Mouse (Mus musculus) lung, postnatal 10 days (tissue): Measurements from ENCODE around the gene Ccdc6.
"Not testable (repeated sequence)": the region's sequence is repeated elsewhere in the genome, so short reads cannot be mapped to it uniquely, and the experiment has no call there.

ENCODE experiments used
- DNase-seq: peaks from one replicate; pipeline ENCODE4 v3.0.0; 2021

The Ccdc6 gene

DNA sequence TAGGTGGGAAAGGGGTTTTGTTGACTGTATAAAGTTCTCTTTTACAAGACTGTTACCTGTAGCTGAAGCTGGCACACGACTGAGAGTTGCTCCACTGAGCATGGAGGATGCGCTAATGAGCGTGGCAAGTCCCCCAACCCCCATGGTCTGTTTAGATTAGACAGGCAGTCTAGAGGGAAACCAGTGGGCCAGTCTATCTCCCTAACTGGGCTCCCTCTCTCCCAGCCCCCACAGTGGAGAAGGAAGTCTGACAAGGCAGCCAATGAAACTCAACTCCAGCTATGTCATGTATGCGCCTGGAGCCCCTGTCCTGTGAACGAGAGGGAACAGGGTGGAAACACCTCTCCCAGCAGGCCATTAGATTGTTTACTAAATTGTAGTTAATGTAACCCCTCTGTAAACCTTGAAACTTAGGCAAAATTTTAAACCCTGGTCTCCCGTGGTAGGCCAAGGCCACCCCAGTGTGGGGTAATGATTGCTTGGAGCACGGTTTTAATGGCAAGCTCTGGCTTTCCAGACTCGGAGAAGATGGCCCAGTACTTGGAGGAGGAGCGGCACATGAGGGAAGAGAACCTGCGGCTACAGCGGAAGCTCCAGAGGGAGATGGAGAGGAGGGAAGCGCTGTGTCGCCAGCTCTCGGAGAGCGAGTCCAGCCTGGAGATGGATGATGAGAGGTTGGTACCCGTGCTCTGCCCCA lies 77.7 kb downstream of the Ccdc6 start:
- no peak for DNase-seq

DNA sequence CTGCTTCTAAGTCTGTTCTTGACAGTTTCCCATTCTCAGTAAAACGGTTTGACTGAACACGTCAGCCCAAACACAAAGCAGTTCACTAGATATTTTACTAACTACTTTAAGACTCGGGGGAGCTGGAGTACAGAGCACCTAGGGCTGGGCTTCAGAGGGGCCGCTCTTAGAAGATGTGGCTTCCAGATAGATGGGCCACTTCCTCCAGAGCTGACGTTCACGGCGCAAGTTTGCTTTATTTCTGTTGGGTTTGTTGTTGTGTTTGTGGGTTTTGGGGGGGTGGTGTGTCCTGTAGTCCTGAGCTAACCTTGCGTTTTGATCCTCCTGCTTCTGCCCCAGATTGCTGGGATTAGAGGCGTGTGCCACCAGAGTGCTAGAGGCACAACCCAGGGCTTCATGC lies 83.8 kb downstream of the Ccdc6 start:
- no peak for DNase-seq

DNA sequence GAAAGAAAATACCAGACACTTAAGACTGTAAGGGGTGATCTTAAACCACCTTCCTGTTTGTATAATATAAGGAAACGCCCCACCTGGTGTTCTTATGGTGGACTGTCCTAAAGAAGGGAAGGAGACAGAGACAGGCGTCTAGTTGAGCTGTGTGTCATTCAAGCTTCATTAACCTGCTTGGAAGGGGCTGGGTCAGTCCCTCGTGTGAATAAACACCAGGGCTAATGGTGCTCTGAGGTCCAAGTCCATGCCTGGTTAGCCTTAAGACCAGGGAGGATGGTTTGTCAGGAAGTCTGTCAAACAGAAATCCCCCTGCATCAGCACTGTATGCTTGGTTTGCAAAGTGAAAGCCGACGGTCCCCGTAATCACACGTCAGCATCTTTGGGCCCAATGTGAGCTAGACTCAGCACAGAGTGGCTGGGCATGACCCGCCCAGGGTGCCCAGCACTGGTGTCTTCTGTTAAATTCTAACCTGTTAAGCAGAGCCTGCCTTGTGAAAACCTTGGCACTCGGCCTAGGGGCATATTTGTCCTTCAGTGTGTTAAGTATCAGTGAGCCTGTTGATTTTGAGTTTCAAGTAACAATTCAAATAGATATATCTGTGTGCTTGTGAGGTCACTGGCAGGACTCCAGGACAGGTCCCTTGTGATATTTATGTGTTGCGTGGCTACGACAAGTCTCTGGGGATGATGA lies 84.5 kb downstream of the Ccdc6 start:
- DNase-seq: peak; percentile 25

DNA sequence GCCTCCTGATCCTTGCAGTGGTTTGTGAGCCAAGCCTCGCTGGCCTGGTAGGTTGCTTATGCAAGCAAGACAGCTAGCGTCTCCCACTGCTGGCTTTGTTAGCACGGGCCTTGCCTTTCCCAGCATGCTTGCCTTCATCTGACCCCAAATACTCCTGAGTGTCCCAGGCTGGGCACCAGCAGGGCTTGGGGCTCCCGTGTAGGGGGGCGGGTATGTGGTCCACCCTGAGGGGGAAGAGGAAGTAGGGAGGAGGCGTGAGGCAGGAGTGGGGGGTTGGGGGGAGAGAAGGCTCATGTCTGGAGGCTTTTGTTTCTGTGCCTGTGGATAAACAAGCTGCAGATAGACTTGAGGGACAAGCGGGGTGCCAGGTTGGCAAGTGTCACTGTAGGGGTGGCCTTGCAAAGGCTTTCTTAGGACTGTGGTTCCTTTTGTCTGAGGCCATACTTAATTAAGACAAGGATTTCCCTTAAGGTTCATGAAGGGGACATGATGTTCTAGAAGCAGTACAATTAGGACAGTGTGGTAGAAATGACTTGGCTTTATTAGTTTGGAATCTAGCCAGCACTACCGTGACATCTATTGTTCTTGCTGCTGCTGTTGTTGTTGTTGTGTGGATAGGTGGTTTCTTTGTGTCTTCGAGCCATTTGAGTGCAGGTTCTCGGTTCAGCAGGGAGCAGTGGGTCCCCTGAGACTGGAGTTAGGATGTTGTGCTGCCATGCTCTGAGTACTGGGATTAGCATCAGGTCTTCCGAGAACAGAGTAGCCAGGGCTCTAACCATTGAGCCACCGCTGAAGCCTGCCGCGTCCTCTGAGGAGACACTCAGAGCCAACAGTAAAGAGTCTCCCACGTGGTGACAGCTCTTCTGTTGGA lies 86.5 kb downstream of the Ccdc6 start:
- peak; percentile 78 for DNase-seq

DNA sequence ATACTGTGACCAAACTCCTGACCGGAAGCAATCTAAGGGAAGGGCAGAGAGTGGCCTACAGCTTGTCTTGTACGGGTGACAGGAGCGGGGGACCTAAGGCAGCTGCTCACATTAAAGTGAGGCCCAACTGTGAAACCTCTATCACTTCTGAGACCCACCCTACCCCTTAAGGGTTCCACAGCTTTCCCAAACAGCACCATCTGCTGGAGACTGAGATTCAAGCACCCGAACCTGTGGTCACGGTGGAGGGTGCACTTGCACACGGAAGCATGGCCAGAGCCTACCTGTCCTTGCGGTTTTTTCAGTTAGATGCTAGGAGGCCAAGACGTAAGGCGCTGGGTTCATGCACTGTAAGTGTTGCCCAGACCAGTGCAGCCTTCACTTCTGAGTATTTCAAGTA lies 89.2 kb downstream of the Ccdc6 start:
- DNase-seq: peak; percentile 67

DNA sequence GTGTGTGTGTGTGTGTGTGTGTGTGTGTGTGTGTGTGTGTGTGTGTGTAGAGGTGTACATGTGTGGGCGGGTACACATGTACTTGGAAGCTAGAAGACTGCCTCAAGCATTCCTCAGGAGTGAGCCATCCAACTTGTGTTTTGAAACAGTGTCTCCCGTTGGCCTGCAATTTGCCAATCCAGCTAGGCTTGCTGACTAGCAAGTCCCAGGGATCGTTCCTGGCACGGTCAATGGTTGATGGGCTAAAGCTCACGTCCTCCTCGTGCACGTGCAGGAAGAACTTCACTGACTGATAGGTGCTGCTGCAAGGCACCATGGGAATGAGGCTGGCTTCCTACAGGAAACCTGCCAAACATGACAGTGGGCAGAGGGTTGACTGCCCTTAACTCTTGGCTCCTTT lies 89.7 kb downstream of the Ccdc6 start:
- no peak for DNase-seq

DNA sequence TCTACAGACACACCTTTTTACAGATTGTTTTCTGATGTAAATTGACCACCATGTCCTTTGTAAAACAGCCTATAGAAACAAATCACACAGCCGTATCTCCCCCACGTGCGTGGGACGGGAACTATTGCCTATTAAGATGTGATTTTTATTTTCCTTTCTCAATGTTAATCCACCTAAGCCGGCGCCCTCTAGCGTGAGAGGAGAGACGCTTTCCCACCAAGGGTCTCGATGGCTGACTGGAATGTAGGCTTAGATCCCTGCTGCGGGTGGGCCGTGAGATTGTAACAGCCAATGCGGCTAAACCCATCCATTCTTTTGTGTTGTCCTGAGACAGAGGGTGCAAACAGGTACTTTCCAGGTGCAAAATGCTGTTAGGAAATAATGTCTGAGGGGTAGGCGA lies 92.9 kb downstream of the Ccdc6 start:
- DNase-seq: no peak

DNA sequence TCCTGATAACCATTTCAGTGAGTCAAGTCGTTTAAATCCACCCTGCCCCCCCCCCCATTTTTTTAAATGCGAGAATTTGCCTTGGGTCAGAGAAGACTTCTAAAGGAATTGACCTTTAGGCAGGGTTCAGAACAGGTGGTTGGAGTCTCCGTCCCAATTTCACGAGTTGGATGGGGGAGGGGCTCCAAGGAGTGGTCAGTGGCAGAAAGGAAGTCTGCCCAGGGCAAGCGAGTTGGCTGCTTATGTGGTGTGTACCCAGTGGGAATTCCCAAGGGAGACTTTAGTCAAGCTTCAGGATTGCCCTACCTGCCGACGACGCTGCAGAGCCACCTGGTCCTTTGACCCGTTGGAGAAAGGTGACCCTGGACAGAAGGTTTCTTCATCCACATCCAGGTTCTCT lies 97.4 kb downstream of the Ccdc6 start:
- no peak for DNase-seq

DNA sequence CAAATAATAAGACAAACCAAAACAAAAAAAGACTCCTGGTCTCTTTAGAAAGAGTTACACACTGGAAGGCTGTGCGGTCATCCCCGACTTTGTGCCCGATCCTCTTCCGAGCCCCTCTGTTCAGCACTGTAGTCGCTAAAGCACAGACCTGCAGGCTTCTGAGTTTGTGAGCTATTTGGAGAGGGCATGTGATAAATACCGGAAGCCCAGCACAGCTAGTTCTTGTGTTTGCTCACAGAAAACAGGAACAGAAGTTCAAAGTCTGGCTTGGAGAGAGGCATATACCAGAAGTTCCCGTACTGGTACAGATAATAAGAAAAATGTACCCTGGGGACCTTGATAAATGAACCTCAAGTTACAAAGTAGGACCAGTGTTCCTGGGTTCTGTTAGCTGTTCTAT lies 98.4 kb downstream of the Ccdc6 start:
- no peak for DNase-seq

DNA sequence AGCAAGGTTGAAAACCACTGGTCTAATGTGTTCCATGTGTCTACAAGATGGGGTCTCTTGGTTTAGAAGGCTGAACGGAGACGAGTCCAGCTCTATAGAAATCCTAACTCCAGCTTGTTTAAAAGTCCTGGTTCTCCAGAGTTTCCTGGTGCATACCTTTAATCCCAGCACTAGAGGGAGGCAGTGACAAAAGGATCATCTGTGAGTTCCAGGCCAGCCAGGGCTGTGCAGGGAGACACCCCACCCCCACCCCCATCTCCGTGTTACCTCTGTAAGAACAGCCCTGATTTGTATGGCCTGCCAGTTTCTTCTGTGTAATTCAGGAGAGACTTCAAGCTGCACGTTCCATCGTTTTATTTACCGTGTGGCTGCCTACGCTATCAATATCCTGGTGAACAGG lies 98.9 kb downstream of the Ccdc6 start:
- DNase-seq: peak; percentile 61

DNA sequence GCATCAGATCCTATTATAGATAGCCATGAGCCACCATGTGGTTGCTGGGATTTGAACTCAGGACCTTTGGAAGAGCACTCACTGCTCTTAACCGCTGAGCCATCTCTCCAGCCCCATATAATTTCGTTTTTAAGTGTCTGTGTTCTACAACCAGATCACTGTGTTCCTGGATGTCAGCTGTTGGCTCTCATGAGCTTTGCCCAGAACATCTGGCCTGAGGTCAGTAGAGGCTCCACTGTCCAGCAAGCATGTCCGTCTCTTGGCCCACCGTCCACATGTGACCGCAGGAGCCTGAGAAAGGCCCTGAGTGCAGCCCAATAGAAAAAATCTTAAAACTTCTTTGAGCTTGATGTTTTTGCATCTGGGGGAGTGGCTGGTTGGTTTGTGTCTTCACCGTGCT lies 99.7 kb downstream of the Ccdc6 start:
- no peak for DNase-seq

DNA sequence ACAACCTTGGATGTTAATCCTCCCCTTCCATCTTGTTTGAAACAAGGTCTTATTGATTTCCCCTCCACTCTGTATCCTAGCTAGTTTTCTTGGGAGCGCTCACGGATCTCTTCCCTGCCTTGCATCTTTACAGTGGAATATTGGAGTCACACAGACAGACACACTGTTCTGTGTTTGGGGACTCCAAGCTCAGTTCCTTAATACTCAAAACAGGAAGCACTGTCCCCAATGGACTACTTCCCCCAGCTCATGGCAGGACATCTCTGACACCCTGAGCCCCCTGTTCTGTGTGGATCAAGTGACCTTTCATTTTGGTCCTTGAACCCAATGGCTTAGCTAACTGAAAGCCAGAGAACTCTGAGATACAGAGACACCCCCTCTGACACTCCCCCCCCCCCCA lies 100.7 kb downstream of the Ccdc6 start:
- DNase-seq: no peak

DNA sequence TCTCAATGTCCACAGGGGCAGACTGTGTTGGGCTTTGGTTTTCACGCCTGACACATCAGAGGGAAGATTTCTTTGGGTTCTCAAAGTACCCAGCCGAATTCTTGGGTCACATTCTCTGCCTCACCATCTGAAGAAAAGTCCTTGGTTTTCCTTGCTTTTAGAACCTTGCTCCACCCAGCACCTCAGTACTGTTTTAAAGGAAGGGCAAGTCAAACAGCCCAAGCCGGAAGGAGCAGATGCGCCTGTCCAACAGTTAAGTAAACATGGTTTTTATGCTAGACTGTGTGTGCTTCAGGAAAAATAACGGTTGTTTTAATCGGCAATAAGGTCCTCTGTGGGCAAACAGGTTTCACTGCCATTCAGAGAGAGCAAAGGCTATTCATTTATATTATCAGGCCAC lies 101.1 kb downstream of the Ccdc6 start:
- DNase-seq: no peak

DNA sequence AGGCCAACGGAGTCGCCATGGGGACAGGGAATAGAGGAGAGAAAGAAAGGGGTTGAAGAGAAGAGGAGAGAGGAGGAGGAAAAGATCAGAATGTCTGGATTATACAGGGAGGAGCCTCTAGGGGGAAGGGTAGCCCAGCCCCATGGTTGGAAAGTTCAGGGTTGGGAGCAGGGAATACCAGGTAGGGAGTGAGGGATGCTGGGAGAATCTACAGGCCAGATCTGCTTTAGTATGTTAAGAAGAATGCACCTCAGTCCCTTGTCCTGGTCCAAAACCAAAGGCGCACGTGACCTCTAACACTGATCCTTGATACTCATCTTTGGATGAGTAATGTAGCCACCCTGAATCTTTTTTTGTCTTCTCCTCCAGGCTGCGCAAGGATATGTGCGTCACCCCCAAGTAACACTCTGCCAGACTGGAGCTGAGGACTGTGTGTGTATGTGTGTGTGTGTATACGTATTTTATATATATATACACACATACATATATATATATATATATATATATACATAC lies 102.1 kb downstream of the Ccdc6 start:
- DNase-seq: no peak

DNA sequence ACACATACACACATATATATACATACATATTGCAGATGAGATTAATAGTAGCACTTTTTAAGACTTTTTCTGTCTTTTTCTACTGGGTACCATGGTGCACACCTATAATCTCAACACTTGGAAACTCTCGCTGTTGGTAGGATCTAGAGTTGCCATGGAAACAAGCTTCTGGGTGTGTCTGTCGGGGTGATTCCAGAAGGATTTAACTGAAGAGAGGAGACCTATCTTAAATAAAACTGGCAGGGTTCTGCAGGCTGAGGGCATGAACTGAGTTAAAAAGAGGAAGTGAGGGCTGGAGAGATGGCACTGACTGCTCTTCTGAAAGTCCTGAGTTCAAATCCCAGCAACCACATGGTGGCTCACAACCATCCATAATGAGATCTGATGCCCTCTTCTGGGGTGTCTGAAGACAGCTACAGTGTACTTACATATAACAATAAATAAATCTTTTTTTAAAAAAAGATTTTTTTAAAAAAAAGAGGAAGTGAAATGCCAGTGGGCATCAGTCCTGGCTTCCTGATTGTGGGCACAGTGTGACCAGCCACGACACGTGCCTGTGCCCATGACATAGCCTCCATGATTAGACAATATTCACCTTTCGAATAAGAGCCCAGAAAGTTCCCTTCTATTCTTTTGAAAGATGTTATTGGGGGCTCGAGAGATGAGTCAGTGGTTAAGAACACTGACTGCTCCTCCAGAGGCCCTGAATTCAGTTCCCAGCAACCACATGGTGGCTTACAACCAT lies 102.7 kb downstream of the Ccdc6 start:
- DNase-seq: no peak

DNA sequence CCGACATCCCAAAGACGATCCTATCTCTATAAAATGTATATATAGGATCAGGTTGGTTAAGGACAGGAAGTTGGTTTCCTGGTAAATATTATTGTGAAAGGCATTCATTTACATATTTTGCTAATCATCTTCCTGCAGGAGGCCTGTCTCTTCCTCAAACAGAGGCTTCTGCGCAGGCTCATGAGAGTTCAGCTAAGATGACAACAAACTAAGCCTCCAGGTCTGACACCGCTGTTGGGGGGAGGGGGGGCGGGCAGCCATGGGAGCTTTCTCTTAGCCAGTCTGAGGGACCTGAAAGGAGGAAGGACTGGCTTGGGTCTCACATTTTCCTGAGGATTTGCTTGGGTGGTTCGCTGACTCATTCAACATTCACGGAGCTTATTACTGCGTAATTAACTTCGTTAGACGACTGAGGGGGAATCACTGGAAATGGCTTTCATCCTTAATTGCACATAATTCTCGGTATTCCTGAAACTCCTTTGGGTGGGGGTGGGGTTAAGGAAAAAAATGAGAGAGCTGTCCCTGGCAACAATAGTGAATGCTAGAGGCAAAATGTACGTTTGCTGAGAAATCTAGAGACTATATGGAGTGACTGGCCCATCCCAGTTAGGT lies 104.1 kb downstream of the Ccdc6 start:
- DNase-seq: peak; percentile 61

DNA sequence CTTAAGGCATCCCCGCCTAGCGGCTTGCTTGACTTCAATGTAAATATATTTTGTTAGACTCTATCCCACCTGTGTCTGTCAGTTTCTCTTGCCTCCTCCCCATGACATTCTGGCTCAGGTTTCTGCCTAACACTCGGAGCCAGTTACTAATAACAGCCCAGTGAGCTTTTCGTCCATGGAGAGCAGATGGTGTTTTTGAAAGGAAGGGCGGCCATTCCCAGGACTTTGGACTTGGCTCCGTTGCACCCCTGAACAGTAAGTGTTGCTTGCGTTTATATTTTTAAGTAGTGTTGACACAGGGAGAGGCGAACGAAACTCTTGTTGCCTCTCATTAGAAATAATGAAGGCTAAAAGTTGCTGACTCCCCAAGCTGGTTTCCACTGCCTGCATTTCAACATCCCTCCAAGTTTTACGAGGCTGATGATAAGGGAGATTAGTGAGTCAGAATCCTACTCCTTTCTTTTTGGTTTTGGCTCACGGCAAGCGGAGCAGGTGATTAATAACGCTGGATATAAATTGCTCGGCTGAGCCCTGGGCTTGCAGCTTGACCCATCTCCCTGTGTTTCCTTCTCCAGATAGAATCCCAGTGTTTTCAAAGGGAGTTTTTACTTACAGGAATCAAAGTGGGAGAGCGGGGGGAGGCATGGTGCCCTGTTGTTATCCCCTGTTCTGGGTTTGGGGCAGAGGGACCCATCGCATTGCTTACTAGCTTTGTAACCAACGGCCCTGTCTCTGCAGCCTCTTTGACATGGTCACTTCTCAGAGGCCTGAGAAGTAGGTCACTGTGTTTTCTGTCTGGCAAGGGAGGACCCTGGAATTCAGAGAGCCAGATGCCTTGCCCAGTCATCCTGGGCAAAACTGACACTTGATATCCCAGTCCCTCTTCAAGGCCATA lies 107.8 kb downstream of the Ccdc6 start, which contains the start of gene Mrln:
Gene Mrln, plus strand, starts transcription at position 160 of the 895 bp plus-strand sequence.
- DNase-seq: no peak

DNA sequence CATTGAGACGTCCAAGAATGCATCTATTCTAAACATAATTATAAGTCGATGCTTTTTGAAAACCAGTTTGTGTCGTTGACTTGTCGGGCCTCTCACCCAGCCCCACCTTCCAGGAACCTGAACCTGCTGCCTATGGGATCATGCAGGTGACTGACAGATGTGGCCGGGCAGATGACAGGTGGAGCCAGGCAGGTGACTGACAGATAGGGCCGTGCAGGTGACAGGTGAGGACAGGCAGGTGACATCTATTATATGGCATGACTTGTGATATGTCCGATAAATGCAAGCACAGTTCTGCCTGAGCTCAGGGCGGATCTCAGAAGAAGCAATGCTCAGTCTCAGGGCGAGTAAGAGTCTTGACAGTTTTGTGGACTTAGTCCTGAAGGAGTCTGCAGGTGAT lies 114.4 kb downstream of the Ccdc6 start:
- no peak for DNase-seq

DNA sequence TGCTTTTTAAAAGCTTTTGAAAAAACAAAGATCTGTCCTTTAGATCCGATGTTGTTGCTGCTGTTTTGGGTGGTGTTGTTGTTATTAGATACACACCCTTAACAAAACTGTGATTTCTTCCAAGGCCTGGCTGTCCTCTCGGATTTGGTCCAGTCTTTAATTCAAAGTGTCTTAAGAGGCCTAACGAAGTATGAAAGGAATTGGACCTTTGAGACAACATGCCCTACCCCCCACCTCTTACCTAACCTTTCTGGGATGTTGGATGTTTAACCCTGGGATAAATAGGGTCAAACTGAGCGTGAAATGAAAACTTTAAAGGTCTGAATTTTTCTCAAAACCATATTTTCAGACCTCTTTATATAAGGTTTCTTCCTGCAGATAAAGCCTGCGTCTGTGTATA lies 124.0 kb downstream of the Ccdc6 start:
- DNase-seq: no peak

DNA sequence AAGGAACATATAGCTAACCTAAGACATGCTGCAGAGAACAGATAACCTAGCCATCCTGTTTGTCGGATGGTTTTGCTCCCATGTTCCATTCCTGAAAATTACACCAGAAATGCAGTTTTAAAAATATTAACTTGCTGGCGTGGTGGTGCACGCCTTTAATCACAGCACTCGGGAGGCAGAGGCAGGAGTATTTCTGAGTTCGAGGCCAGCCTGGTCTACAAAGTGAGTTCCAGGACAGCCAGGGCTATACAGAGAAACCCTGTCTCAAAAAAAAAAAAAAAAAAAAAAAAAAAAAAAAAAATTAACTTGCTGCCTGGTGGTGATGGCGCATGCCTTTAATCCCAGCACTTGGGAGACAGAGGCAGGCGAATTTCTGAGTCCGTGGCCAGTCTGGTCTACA lies 125.3 kb downstream of the Ccdc6 start:
- not testable (repeated sequence) for DNase-seq

DNA sequence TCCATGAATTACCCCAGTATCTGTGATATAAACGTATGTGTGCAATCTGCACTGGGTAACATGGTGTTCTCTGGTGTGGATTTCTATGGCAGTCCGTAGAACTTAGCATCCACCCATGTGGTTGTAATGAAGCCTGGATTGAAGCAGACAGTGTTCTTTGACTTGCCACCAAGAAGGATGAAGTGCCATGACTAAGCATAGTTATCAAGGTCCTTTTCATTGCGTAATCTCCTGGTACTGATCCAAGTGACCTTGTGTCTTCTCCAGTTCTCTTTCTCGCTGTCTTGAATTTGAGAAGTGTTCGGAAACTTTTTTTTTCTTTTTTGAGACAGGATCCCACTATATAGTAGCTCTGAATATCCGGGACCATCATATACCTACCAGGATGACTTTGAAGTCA lies 127.7 kb downstream of the Ccdc6 start:
- no peak for DNase-seq
